Mouse (Mus musculus) urinary bladder, postnatal 10 days (tissue): ENCODE measurements around the gene Mtmr10.

ENCODE experiments used
- DNase-seq: peaks from one replicate; pipeline ENCODE4 v3.0.0; 2022; ENCODE audit warnings: low spot score

Mtmr10 gene

DNA sequence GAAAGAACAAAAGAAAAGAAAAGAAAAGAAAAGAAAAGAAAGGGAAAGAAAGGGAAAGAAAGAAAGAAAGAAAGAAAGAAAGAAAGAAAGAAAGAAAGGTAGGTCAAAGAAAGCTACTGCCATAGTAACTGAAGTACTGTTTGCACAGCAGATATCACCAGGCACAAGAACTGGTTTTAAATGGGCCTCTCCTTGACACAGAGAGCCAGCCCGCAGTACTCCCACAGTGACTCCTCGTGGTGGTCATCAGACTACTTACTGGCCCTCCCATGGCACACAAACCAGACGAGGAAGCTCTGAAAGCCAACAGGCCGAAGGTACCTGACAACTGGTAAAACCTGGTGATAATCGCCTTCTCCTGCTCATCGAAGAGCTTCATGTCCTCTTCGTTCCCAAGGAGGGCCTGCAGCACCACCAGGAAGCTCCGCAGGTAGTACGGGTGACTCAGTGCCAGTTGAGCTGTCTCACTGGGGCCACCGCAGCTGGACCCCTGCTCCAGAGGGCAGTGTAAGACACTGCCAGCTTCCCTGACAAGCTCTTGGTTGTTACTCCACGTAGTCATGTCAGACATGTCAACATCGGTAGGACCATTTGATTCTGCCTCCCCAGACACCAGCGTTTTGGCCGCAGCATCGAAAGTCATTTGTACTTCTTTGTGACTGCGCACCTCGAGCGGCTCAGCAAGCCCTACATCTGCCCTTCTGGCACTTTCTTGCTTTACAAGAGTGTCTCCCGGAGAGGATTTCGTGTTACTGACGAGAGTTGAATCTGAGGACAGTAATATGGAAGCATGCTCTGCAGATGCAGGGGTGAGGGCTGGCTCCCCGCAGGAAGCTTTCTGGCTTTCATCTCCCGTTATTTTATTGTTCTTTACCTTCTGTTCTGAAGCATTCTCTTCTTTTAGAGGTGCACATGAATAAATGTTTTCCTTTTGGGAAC lies 84.8 kb downstream of the Mtmr10 start:
- DNase-seq: no peak

DNA sequence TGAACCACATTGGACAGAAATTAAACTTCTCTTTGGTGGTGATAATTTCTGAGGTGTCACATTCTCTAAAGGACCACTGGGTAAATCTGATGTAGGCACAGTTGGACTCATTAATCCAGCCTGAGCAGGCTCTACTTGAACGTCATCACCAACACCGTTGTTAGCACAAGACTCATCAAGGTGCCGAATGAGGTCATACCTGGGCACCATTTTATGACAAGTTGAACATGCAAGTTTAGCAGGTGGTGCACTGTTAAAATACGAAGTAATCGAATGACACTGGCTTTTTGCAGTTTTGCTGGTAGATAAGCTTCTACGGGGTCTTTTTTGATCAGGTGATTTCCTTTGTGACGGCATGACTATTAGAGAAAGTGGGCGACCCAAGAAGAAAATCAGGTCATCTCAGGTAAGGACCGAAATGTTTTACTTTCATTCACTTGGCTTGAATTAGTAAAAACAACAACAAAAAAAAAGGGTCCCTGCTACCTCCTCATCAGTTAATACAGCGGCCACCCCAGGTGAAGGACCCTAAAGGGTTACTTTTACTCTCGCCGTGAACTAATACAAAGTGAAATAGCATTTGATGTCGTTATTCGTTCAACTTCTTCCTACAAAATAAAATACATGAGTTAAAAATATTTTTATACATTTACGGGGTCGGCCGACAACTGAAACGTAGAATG lies 85.8 kb downstream of the Mtmr10 start:
- no peak for DNase-seq

DNA sequence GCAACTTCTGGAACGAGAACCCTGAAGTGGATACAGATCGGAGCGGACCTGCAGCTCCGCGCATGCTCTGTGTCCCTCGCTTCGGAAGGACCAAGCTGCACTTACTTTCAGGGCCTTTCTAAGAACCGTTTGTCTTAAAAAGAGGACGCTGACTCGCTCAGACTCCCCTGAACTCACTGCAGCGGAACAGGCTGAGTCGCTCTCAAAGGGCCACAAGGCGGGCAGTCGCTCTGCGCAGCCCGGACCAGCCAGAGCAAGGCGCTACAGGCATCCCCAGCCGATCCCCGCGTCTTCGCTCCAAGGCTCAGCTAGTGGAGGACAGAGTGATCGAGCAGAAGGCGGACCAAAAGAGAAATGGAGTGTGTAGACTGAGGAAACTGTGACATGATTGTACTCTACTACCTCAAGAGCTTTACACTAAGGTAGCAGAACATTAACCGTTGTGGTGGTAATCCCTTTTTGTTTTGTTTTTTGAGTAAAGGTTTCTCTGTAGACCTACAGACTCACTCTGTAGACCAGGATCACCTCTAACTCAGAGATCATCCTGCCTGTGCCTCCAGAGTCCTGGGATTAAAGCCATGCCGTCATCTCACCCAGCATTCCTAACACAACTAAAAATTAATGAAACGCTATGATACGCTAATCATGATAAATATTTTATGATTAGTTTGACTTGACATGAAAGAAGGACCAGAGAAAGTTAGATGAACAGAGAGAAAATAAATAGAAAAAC lies 86.5 kb downstream of the Mtmr10 start, which contains the start of gene Fan1:
Fan1 (minus strand) TSS at position 266 of the 733 bp plus-strand sequence.
- peak; percentile 35 for DNase-seq
